Mouse (Mus musculus): ENCODE results near the gene Snrpa. TPM values are rescaled to one million over a fixed set of nuclear protein-coding genes. Genes with fewer than 3 reads are reported as not detected.

Snrpa gene
- total and polyA plus RNA-seq, 3 experiments: 67.1 to 233 (median 123) TPM

- Histone ChIP-seq H3K4me2 (ENCODE audit: insufficient read depth, low read depth, poor library complexity, severe bottlenecking) (no peak overlapping the region), H3K9me3 (replicated peaks; ENCODE audit: low read length) (no peaks in the 10 kb centered on the region), H3K9ac (ENCODE audit: insufficient read depth, low read depth) (no peak overlapping the region; the same call in 1 of the 2 replicates), H3K79me2 (replicated peaks; ENCODE audit: control insufficient read depth, extremely low read depth, insufficient read depth, poor library complexity, severe bottlenecking) (peaks cover 48% of the 10 kb centered on the region), H3K27me3 (replicated peaks) (no peaks in the 10 kb centered on the region), H3K4me1 (ENCODE audit: control insufficient read depth in 1 of 2, insufficient read depth in 2 of 2) (peaks cover 27 to 64% of the 10 kb centered on the region in 2 experiments), H3K36me3 (replicated peaks in 1 of 2; ENCODE audit: control insufficient read depth in 1 of 2, insufficient read depth in 1 of 2, low read length in 1 of 2) (peaks cover 43 to 85% of the 10 kb centered on the region in 2 experiments), H3K27ac (ENCODE audit: insufficient read depth, low read depth) (peak overlapping the region; percentile 47; the same call in 1 of the 2 replicates), H3K4me3 (replicated peaks in 1 of 3; ENCODE audit: low read depth in 2 of 3, low read length in 2 of 3, poor library complexity in 1 of 3) (peak overlapping the region in 1 of 3 experiments; percentile 92)
- no peak for TF ChIP-seq KAT2A (IDR thresholded peaks at IDR 0.05; ENCODE audit: insufficient replicate concordance, low read length)
- no peak for TF ChIP-seq MAZ (IDR thresholded peaks at IDR 0.05; ENCODE audit: low read depth, low read length)
- TF ChIP-seq GABPA (IDR thresholded peaks at IDR 0.05; ENCODE audit: insufficient replicate concordance, low read depth, low read length): no peak
- no peak for TF ChIP-seq USF2 (conservative IDR thresholded peaks at IDR 0.05; ENCODE audit: low read depth, low read length)
- no peak for TF ChIP-seq POLR2AphosphoS2 (IDR thresholded peaks at IDR 0.05; ENCODE audit: low read depth, low read length)
- no peak for TF ChIP-seq TCF12 (IDR thresholded peaks at IDR 0.05; ENCODE audit: low read depth, low read length)
- no peak for TF ChIP-seq SMC3 (IDR thresholded peaks at IDR 0.05; ENCODE audit: low read depth, low read length)
- TF ChIP-seq ETS1 (conservative IDR thresholded peaks at IDR 0.05; ENCODE audit: low read depth, low read length): no peak
- no peak for TF ChIP-seq MAX (IDR thresholded peaks at IDR 0.05; ENCODE audit: low read length)
- no peak for TF ChIP-seq CHD1 (IDR thresholded peaks at IDR 0.05; ENCODE audit: low read depth, low read length)
- dilution Hi-C loops (cut with MboI; ENCODE audit: extremely low pct_ligation_motif_present, extremely low pct_unique_long_range_greater_than_20kb, low sequenced_read_pairs): no loop called here
- DNase-seq (ENCODE audit: extremely low read depth): no peak
- in situ Hi-C loops (cut with MboI; ENCODE audit: low pct_ligation_motif_present, low pct_unique_long_range_greater_than_20kb, low sequenced_read_pairs): loop anchor here (5.0 kb wide), 1 partner anchor 66 kb away; the partner anchor contains the start of gene Itpkc
Observed at GRCm38 (mm10) chr7:27160921-27161320, 35.1 kb downstream of the Snrpa start.

GRCm38 (mm10) chr7:27159882-27160281, 36.2 kb downstream of the Snrpa start:
- H3K36me3 ChIP-seq (replicated peaks in 1 of 2; ENCODE audit: control insufficient read depth in 1 of 2, insufficient read depth in 1 of 2, low read length in 1 of 2): peaks cover 40 to 90% of the 10 kb centered on the region in 2 experiments
- dilution Hi-C loops (cut with MboI; ENCODE audit: extremely low pct_ligation_motif_present, extremely low pct_unique_long_range_greater_than_20kb, low sequenced_read_pairs): no loop called here
- TF ChIP-seq UBTF (IDR thresholded peaks at IDR 0.05; ENCODE audit: low read depth, low read length) (no peak), ZMIZ1 (IDR thresholded peaks at IDR 0.05; ENCODE audit: low read depth, low read length) (no peak), CHD2 (IDR thresholded peaks at IDR 0.05; ENCODE audit: low read length) (no peak), ELF1 (IDR thresholded peaks at IDR 0.05; ENCODE audit: low read depth, low read length) (peak; percentile 52), SMC3 (IDR thresholded peaks at IDR 0.05; ENCODE audit: low read depth, low read length) (peak; percentile 96), NELFE (IDR thresholded peaks at IDR 0.05; ENCODE audit: low read depth, low read length) (peak; percentile 38; the same call in 1 of the 2 replicates), ETS1 (conservative IDR thresholded peaks at IDR 0.05; ENCODE audit: low read depth, low read length) (no peak), HCFC1 (IDR thresholded peaks at IDR 0.05; ENCODE audit: low read depth, low read length) (no peak), ZC3H11A (IDR thresholded peaks at IDR 0.05; ENCODE audit: low read depth, low read length) (peak; percentile 57), RCOR1 (conservative IDR thresholded peaks at IDR 0.05; ENCODE audit: low read depth, low read length) (no peak), MEF2A (IDR thresholded peaks at IDR 0.05; ENCODE audit: borderline replicate concordance, low read depth, low read length) (peak; percentile 52; the same call in 1 of the 2 replicates), USF2 (conservative IDR thresholded peaks at IDR 0.05; ENCODE audit: low read depth, low read length) (no peak), PAX5 (IDR thresholded peaks at IDR 0.05; ENCODE audit: low read length) (no peak), NRF1 (IDR thresholded peaks at IDR 0.05; ENCODE audit: low read depth, low read length) (no peak), MXI1 (IDR thresholded peaks at IDR 0.05; ENCODE audit: low read depth, low read length) (peak; percentile 72), RAD21 (IDR thresholded peaks at IDR 0.05; ENCODE audit: low read depth, low read length) (peak; percentile 82), JUN (IDR thresholded peaks at IDR 0.05; ENCODE audit: insufficient read depth, low read depth, low read length) (no peak), E2F4 (IDR thresholded peaks at IDR 0.05; ENCODE audit: insufficient replicate concordance, low read depth, low read length) (no peak), MAX (IDR thresholded peaks at IDR 0.05; ENCODE audit: low read length) (peak; percentile 49; the same call in 1 of the 2 replicates), USF1 (IDR thresholded peaks at IDR 0.05; ENCODE audit: low read depth, low read length) (no peak), IRF4 (IDR thresholded peaks at IDR 0.05; ENCODE audit: low read depth, low read length) (peak; percentile 41; the same call in 1 of the 2 replicates), MAFK (IDR thresholded peaks at IDR 0.05; ENCODE audit: insufficient replicate concordance, low read length) (no peak), CHD1 (IDR thresholded peaks at IDR 0.05; ENCODE audit: low read depth, low read length) (no peak), ZNF384 (IDR thresholded peaks at IDR 0.05; ENCODE audit: low read depth, low read length) (no peak), TCF12 (IDR thresholded peaks at IDR 0.05; ENCODE audit: low read depth, low read length) (no peak), CTCF (conservative IDR thresholded peaks at IDR 0.05 in 1 of 2, IDR thresholded peaks at IDR 0.05 in 1 of 2; ENCODE audit: low read depth in 2 of 2, low read length in 2 of 2) (peak; percentile 81 to 94), BHLHE40 (IDR thresholded peaks at IDR 0.05; ENCODE audit: low read depth, low read length) (0 out of 2 replicates have a peak, but pooled peaks have one; percentile 14)

More at GRCm38 (mm10) chr7:27159882-27160281, 36.2 kb downstream of the Snrpa start:
- Histone ChIP-seq H3K9me3 (replicated peaks; ENCODE audit: low read length) (no peaks in the 10 kb centered on the region), H3K27me3 (replicated peaks) (no peaks in the 10 kb centered on the region), H3K4me2 (ENCODE audit: insufficient read depth, low read depth, poor library complexity, severe bottlenecking) (no peak overlapping the region), H3K4me1 (ENCODE audit: control insufficient read depth in 1 of 2, insufficient read depth in 2 of 2) (peaks cover 27 to 64% of the 10 kb centered on the region in 2 experiments), H3K27ac (ENCODE audit: insufficient read depth, low read depth) (no peak overlapping the region), H3K79me2 (replicated peaks; ENCODE audit: control insufficient read depth, extremely low read depth, insufficient read depth, poor library complexity, severe bottlenecking) (peaks cover 38% of the 10 kb centered on the region), H3K4me3 (replicated peaks in 1 of 3; ENCODE audit: low read depth in 2 of 3, low read length in 2 of 3, poor library complexity in 1 of 3) (no peak overlapping the region), H3K9ac (ENCODE audit: insufficient read depth, low read depth) (no peak overlapping the region)
- in situ Hi-C loops (cut with MboI; ENCODE audit: low pct_ligation_motif_present, low pct_unique_long_range_greater_than_20kb, low sequenced_read_pairs): loop anchor here (5.0 kb wide), 2 partner anchors 67 to 127 kb away; partner anchors contain the start of gene Itpkc
- DNase-seq (ENCODE audit: extremely low read depth): peak; percentile 86

Data from CH12.LX (cell line).